Mouse (Mus musculus): ENCODE measurements around the gene Psrc1.

Psrc1 gene

GRCm38 (mm10) chr3:108415831-108416223, 32.2 kb downstream of the Psrc1 start:
- in situ Hi-C loops (cut with MboI, MseI) = no loop called here

- in situ Hi-C loops (cut with MboI, MseI) = no loop called here
These were observed 39.4 kb downstream of the Psrc1 start for GRCm38 (mm10) chr3:108423006-108423405.

- in situ Hi-C loops (cut with MboI, MseI) = no loop called here
These were observed 40.5 kb downstream of the Psrc1 start for GRCm38 (mm10) chr3:108423844-108424801.

- in situ Hi-C loops (cut with MboI, MseI) = no loop called here
These were observed 41.4 kb downstream of the Psrc1 start for GRCm38 (mm10) chr3:108424944-108425623.

- in situ Hi-C loops (cut with MboI, MseI) = no loop called here
These were observed 42.0 kb downstream of the Psrc1 start for GRCm38 (mm10) chr3:108425624-108426018.

- in situ Hi-C loops (cut with MboI, MseI) = loop anchor here (5.0 kb wide), 1 partner anchor 55 kb away; no protein-coding TSS in a partner anchor
These were observed 49.0 kb downstream of the Psrc1 start for GRCm38 (mm10) chr3:108432542-108433187.

- in situ Hi-C loops (cut with MboI, MseI) = loop anchor here (5.0 kb wide), 1 partner anchor 54 kb away; no protein-coding TSS in a partner anchor
These were observed 49.7 kb downstream of the Psrc1 start for GRCm38 (mm10) chr3:108433188-108433880.

- in situ Hi-C loops (cut with MboI, MseI) = loop anchor here (5.0 kb wide), 1 partner anchor 53 kb away; no protein-coding TSS in a partner anchor
These were observed 50.3 kb downstream of the Psrc1 start for GRCm38 (mm10) chr3:108433881-108434495.

- in situ Hi-C loops (cut with MboI, MseI) = no loop called here
These were observed 52.2 kb downstream of the Psrc1 start for GRCm38 (mm10) chr3:108435701-108436379.

GRCm38 (mm10) chr3:108436380-108436714, 52.7 kb downstream of the Psrc1 start:
- in situ Hi-C loops (cut with MboI, MseI) = no loop called here

All from T-helper 1 cell (primary cell).